Mouse (Mus musculus): Measurements from ENCODE around the gene Zfp445.

The Zfp445 gene

DNA sequence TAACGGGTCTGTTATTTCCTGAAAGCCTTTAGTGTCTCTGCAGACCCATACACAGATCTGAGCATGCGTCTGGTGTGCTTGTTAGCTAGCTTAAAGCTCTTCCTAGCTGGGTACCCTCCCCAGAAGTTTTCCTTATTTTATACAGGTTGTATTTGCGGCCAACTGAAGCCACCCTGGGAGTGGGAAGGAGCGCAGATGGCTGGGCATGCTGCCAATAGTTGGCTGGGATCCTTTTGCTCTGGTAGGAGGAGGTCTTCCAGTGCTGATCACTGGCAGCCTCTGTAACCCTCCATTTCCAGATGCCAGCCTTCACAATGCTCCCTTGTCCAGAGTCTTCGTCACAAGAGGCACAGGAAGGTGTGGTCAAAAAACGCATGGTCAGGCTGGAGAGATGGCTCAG is 29.0 kb downstream of the Zfp445 start:
- peak; percentile 65 to 69 for DNase-seq (ENCODE audit: low spot score in 2 of 2)

DNA sequence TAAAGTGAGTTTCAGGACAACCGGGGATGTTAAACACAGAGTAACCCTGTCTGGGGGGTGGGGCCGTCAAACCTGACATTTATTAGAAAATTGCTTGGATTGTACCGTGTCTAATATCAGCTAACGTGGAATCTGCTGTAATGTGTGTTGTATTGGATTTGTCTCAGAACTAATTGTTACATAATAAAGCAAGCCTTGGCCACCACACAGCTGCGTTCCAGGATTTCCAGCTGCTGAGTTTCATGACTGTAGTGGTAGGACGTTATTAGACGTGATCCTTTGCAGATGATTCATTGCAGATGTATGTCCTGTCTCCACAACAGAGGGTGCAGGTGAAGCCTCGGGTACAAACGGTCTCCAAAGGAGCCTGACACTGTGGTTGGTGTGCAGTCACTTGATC is 29.7 kb downstream of the Zfp445 start:
- no peak for DNase-seq (ENCODE audit: low spot score in 2 of 2)

DNA sequence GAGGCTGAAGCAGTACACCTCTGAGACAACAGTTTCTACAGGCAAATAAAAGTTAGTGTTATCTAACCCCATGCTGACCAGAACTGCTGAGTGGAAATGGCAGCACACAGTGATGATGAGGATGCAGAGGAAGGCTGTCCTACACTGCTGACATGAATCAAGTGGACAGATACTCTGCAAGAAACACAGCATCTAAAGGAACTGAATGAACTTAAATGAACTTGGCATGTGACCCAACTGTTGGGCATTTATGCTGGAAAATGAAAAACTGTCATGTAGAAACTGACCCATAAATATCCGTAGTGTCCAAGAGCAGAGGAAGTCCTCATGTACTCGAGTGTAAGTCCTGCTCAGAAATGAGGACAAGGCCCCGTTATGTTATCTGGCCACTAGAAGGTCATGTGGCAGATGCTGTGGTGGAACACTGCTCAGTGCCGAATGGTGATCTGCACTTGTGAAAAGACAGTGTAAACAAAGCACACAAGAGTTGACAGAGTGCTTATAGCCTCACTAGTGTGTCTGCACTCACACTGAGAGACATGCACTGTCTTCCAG is 35.9 kb downstream of the Zfp445 start:
- no peak for DNase-seq (ENCODE audit: low spot score in 2 of 2)

DNA sequence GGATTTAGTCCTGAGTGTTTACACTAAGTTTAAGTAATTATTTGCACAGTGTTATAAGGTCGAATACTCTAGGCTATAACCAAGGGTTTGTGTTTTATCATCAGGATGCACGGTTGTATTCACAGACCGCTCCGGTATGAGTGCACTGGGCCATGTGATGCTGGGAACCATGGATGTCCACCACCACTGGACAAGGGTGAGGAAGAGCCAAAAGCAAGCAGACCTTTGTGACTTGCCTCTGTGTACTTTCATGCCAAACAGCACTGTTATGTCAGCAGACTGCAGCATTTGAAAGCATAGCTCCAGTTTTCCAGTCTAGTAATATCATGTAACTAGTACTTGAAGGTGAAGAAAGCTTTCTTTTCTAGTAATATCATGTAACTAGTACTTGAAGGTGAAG is 39.1 kb downstream of the Zfp445 start:
- DNase-seq (ENCODE audit: low spot score in 2 of 2) = no peak

DNA sequence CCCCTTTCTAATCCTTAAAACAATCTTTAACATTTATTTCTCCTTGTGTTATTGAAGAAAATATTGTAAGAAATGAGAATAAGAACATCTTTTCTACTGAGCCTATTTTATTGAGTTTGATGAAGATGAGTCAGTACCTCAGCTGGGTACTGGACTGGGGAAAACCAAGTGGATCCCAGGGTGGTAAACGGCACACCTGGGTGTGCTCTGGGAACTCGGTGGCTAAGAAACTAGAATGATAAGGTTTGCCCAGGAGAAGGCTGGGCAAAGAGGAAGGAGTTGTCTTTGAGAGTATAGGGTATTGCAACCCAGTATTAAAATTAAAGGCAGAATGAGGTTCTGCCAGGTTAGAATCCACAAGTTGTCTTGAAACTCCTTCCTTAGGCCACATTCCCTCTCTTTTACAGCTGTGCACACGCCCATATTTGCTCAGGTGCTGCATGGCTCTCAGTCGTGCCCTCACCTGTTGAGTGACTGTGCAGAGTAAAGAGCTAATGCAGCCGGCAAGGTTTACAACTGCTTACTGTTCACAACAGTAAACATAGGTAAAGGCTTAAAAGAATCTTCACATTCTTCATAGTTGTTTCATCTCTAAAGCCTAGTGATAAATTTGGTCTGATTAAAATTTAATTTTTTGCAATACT is 42.3 kb downstream of the Zfp445 start:
- no peak for DNase-seq (ENCODE audit: low spot score in 2 of 2)

DNA sequence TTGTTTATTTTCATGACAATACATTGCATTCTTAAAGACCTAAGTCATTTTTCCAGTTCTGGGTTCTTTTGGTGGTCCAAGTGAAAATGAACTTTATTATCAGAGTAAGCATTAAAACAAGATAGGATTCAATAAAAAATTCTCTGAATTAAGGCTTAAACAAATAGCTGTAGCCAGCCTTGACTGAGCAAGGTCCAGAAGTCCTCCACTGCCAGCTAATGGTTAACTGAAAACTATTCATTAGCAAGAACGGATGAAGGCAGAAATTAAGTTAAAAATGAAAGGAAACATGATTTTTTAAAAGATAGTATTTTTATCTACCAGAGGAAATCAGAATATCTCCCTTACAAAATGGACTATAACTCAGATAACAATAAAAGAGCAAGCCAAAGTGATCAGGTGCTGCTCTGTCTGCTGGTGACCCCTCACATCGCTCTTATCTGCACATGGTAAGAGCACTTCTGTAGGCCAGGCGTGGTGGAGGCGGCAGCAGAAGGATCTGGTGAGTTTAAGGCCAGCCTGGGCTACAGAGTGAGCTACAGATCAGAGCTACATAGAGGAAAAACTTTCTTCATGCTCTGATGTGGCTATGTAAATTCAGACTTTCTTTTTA is 50.5 kb downstream of the Zfp445 start:
- DNase-seq (ENCODE audit: low spot score in 2 of 2) = no peak

DNA sequence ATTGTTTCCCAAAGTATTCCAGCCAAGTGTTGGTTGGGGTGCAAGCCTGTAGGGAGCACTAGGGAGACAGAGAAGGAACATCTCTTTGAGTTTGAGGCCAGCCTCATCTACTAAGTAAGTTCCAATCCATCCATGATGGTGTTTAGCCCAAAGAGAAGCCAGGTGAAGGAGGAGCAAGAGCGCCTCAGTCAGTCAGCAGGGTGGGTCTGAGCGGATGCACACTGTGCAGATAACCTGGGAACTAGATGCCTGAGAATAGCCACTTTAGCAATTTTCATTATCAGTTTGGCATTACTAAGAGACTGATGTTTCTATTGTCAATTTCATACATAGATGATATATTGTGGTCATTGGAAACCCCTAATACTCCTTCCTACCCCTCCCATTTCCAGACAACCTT is 51.0 kb downstream of the Zfp445 start:
- no peak for DNase-seq (ENCODE audit: low spot score in 2 of 2)

DNA sequence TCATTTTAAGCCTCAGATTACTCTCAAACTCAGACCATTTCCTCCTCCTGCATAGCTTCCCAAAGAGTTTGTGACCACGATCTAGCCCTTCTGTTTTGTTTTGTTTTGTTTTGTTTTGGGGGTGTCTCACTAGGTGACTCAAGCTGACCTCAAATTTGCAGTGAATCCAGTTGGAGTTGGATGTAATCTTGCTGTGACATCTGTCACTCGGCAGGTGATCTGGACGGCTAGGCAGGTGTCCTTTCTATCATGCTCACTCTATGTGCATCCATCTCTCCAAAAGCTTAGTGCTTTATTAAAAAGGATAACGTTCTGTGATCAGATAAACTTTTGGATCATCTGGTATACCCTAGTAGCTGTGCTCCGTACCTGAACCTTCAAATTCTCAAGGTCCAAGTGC is 53.4 kb downstream of the Zfp445 start:
- no peak for DNase-seq (ENCODE audit: low spot score in 2 of 2)

DNA sequence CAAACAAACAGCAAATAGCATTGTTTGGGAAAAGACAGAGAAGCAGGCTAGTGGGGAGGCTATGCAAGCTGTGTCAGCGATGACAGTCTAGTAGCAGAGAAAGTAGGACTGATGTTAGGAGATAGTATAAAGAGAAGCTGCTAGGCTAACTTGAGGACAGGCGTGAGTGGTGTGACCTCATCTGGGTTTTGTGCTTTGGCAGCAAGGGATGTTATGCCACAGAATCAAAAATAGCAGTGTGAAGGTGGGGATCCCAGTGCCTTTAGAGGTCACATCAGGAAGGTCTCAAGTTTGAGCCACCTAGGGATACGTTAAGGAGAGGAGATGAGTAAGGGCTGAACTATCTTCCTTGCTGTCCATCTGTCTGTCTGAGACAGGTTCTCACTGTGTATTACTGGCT is 55.6 kb downstream of the Zfp445 start:
- no peak for DNase-seq (ENCODE audit: low spot score in 2 of 2)

DNA sequence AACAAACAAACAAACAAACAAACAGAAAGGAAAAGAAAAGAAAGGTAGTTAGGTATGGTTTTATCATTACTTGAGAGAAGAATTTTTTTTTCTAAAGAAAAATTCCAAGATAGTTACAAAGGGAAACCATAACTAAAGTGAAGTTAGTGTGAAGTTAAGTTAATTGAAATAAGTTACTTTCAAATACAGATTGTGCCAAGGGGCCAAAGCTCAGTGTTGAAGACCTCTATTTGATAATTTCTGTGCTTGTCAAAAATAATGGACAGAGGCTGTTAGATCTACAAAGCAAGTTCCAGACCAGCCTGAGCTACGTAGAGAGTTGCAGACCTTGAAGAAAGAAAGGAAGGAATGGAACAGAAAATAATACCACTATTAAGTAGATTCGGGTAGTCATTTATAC is 58.6 kb downstream of the Zfp445 start:
- no peak for DNase-seq (ENCODE audit: low spot score in 2 of 2)

DNA sequence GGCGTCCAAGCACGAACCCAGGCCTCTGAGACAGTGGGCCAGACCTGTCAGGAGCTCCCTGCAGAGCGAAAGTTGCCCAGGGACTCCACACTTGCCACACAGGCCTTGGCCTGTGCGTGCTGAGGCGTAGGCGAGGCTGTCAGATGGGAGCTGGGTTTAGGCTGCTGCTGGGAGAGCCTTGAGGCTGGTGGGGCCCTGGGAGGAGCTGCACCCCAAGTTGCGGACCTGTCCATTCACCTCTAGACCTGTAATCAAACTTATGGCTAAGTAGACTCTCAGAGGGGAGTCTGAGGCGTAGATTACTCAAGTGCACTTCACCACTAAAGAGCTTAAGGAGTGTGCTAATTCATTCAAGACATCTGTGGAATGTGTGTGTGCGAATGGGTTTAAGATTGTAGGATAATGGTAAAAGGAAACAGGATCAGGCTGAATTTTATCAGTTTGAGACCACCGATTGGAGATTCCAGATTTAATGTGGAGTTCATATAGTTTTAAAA is 59.9 kb downstream of the Zfp445 start:
- DNase-seq (ENCODE audit: low spot score in 2 of 2) = no peak

DNA sequence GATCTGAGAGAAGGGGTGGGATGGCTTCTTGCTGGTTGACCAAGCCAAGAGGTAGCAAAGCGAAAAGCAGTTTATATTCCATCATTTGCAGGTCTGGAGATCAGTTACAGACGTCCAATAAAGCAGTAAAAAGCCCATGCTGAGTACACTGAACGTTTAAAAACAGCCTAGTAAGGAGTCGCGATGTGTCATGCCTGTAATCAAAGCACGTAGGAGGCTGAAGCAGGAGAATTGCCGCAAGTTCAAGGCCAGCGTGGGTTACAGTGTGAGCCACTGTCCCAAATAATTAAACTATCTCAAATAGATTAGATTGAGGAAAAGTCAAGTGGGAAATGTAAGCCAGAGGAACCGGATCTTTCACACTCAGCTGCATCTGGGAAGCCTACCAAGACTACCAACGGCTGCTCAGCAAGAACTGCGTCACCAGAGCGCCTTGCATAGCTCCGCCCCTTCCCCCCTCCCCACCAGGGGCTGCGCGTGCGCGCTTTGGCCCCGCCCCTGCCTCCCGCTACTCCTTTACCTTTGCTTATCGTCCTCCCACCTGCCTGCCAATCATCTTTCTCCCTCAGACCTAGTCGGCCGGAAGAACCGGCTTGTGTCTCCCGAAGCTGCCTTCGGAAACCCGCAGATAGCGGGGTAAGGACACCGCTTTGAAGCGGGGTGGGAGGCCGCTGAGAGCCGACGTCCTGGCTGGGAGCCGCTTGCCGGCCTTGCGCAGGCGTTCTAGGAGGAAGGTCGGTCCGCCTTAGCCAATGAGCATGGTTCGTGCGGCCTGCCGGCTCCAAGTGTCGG is 60.6 kb downstream of the Zfp445 start, which contains the start of gene Tcaim:
Gene Tcaim, plus strand, starts transcription at position 487 of the 792 bp plus-strand sequence.
- peak; percentile 84 to 88 for DNase-seq (ENCODE audit: low spot score in 2 of 2)
